Mouse (Mus musculus): Measurements from ENCODE around the gene Rnf11. TPM values are rescaled to one million over a fixed set of nuclear protein-coding genes. Genes with fewer than 3 reads are reported as not detected.
A peak's percentile ranks its signal among the peaks of the same experiment; 100 is the strongest.

The Rnf11 gene
- polyA plus RNA-seq, 1 experiment from 2014 or later = 54.9 TPM

DNA sequence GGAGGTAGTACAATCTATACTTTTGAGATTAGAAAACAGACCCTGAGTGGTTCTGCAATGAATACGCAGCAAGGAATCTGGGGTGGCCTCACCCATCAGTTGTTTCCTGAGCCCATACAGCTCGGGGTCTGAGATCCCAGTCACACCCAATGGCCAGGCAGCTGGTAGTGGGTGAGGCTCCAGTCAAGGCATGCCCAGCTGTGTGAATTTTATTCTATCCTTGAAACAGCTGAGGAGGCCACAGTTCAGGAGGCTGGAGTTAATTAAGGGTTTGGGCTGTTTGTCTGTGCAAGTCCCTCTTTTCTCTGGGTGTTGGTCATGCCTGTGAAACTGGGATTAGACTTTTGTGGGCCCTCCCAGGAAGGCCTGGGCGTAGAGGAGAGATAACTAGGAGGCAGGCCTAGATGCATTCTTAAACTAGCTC is 44.7 kb downstream of the Rnf11 start:
- no peaks in the 10 kb centered on the region for H3K9me3 ChIP-seq (ENCODE audit: control insufficient read depth, low read length)
- 69% methylated on average over 3 of the region's 3 CpGs for WGBS
- no peaks in the 10 kb centered on the region for H3K4me1 ChIP-seq (ENCODE audit: control insufficient read depth, insufficient read depth, low read length)
- no peak for ATAC-seq (ENCODE audit: low FRiP score)
- H3K4me2 ChIP-seq = no peak overlapping the region
- no peaks in the 10 kb centered on the region for H3K36me3 ChIP-seq (ENCODE audit: control insufficient read depth, insufficient read depth, low read length)
- H3K27me3 ChIP-seq (ENCODE audit: control insufficient read depth, insufficient read depth, low read length) = no peaks in the 10 kb centered on the region
- no peak for DNase-seq (ENCODE audit: low spot score, missing footprints)
- no peak overlapping the region for H3K9ac ChIP-seq (ENCODE audit: low read length)
- no peak overlapping the region for H3K4me3 ChIP-seq (ENCODE audit: low read depth, low read length)
- no peak overlapping the region for H3K27ac ChIP-seq (ENCODE audit: low read depth, low read length)

DNA sequence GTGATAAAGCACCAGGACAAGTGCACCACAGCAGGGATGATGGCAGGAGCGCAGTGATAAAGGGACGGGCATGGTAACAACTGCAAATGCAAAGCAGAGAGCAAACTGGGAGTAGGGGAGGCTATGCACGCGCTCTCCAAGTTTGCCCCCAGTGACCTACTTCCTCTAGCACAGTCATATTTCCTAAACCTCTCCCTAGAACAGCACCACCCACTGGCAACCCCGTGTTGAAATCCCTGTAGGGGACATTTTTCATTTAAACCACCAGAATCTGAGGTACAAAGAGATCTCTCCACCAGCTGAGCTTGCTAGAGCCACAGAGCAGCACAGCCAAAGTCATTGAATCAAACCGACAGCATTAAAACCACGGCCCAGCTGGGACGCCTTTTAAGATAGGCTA is 45.4 kb downstream of the Rnf11 start:
- Histone ChIP-seq H3K4me1 (ENCODE audit: control insufficient read depth, insufficient read depth, low read length) (no peaks in the 10 kb centered on the region), H3K27me3 (ENCODE audit: control insufficient read depth, insufficient read depth, low read length) (no peaks in the 10 kb centered on the region), H3K27ac (ENCODE audit: low read depth, low read length) (no peak overlapping the region), H3K4me2 (no peak overlapping the region), H3K9me3 (ENCODE audit: control insufficient read depth, low read length) (no peaks in the 10 kb centered on the region), H3K4me3 (ENCODE audit: low read depth, low read length) (no peak overlapping the region), H3K9ac (ENCODE audit: low read length) (no peak overlapping the region), H3K36me3 (ENCODE audit: control insufficient read depth, insufficient read depth, low read length) (no peaks in the 10 kb centered on the region)
- 76% methylated on average over 8 of the region's 8 CpGs for WGBS
- no peak for DNase-seq (ENCODE audit: low spot score, missing footprints)
- ATAC-seq (ENCODE audit: low FRiP score) = no peak

DNA sequence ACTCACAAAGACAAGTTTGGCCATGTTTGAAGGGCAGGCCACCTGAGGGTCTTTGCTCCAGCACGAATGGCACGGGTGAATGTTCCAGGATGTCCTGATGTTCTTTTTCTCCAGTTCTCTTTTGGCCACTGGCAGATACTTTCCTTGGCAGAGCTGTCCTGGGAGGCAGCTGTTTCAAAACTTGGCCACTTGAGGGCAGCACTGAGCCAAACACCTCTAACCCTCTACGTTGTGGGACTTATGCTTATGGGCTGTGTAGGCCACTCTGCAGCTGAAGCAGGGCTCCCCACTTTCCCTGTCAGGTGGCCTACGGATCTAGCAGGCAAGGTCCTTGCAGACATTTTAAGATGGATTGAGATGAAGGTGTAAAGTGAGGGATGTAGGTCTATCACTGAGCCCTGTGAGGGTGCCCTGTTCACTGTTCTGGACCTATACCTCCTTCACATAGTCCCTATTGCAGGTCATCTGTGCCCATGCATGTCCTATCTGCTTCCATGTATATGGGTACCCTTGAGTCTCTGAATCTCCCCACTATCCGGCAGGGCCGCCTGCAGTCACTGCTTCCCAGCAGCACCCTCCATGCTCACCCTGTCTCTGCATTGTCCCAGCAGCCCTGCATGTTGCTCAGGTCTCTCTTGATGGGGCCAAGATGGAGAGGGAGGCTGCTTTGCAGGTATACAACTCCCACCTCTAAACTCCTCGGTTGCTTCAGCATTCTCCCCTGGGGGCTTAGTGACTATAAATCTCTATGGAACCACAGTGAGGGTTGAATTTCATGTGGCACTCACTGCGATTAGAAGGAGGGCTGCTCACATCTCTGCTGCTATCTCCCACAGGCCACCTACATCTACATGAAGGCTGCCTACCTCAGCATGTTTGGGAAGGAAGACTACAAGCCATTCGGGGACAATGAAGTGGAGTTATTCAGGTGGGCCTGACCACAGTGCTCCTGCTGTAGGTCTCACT is 46.3 kb downstream of the Rnf11 start:
- Histone ChIP-seq H3K36me3 (ENCODE audit: control insufficient read depth, insufficient read depth, low read length) (no peaks in the 10 kb centered on the region), H3K4me3 (ENCODE audit: low read depth, low read length) (no peak overlapping the region), H3K9me3 (ENCODE audit: control insufficient read depth, low read length) (no peaks in the 10 kb centered on the region), H3K27me3 (ENCODE audit: control insufficient read depth, insufficient read depth, low read length) (no peaks in the 10 kb centered on the region), H3K4me2 (no peak overlapping the region), H3K27ac (ENCODE audit: low read depth, low read length) (no peak overlapping the region), H3K4me1 (ENCODE audit: control insufficient read depth, insufficient read depth, low read length) (no peaks in the 10 kb centered on the region), H3K9ac (ENCODE audit: low read length) (no peak overlapping the region)
- DNase-seq (ENCODE audit: low spot score, missing footprints) (peak; percentile 97), ATAC-seq (ENCODE audit: low FRiP score) (peak; percentile 66)
- whole genome bisulfite sequencing = 53% methylated on average over 9 of the region's 9 CpGs

DNA sequence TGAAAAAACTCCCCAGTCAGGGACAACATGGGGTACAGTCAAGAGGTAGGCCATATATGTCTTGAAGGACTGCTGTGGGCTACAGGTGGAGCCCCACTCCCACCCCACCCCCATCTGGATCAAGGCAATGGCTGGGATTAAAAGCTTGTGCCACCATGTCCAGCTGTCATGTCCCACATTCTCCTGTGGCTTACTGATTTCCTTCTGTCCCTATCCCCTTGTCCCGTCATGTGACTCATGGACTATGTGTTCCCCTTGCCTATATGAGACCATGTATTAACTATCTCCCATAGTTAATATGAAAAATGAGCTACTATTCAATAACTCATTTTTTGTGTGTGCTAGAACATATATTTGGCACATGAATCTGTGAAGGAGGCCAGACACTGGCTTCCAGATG is 50.3 kb downstream of the Rnf11 start:
- peaks cover 9% of the 10 kb centered on the region for H3K4me1 ChIP-seq (ENCODE audit: control insufficient read depth, insufficient read depth, low read length)
- H3K27me3 ChIP-seq (ENCODE audit: control insufficient read depth, insufficient read depth, low read length) = no peaks in the 10 kb centered on the region
- no peak overlapping the region for H3K4me2 ChIP-seq
- H3K4me3 ChIP-seq (ENCODE audit: low read depth, low read length) = no peak overlapping the region
- no peak for DNase-seq (ENCODE audit: low spot score, missing footprints)
- 95% methylated on average over 1 of the region's 1 CpGs for WGBS
- no peaks in the 10 kb centered on the region for H3K9me3 ChIP-seq (ENCODE audit: control insufficient read depth, low read length)
- H3K27ac ChIP-seq (ENCODE audit: low read depth, low read length) = no peak overlapping the region
- H3K9ac ChIP-seq (ENCODE audit: low read length) = no peak overlapping the region
- H3K36me3 ChIP-seq (ENCODE audit: control insufficient read depth, insufficient read depth, low read length) = no peaks in the 10 kb centered on the region
- no peak for ATAC-seq (ENCODE audit: low FRiP score)

DNA sequence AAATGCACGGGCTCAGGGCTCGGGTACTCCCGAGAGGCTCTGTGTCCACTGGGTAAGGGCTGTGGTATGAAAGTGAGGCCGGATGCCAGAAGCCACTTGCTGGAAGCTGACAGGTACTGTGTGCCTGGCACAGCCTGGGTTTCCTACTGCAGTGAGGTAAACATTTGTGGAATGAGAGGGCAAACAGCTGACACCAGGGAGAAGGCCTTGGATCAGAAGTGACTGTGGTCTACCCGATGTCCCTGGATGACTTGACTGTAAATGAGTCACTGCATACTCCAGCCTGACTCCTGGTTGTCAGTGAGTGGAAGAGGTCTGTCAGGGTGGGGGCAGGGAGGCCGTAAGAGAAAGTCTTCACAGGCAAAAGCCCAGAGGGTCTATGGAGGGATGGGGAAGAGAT is 50.9 kb downstream of the Rnf11 start:
- no peak overlapping the region for H3K9ac ChIP-seq (ENCODE audit: low read length)
- no peak overlapping the region for H3K4me2 ChIP-seq
- no peaks in the 10 kb centered on the region for H3K27me3 ChIP-seq (ENCODE audit: control insufficient read depth, insufficient read depth, low read length)
- H3K4me1 ChIP-seq (ENCODE audit: control insufficient read depth, insufficient read depth, low read length) = peaks cover 9% of the 10 kb centered on the region
- no peak for DNase-seq (ENCODE audit: low spot score, missing footprints)
- no peak overlapping the region for H3K27ac ChIP-seq (ENCODE audit: low read depth, low read length)
- WGBS = 79% methylated on average over 6 of the region's 6 CpGs
- no peaks in the 10 kb centered on the region for H3K36me3 ChIP-seq (ENCODE audit: control insufficient read depth, insufficient read depth, low read length)
- no peaks in the 10 kb centered on the region for H3K9me3 ChIP-seq (ENCODE audit: control insufficient read depth, low read length)
- H3K4me3 ChIP-seq (ENCODE audit: low read depth, low read length) = no peak overlapping the region
- no peak for ATAC-seq (ENCODE audit: low FRiP score)

DNA sequence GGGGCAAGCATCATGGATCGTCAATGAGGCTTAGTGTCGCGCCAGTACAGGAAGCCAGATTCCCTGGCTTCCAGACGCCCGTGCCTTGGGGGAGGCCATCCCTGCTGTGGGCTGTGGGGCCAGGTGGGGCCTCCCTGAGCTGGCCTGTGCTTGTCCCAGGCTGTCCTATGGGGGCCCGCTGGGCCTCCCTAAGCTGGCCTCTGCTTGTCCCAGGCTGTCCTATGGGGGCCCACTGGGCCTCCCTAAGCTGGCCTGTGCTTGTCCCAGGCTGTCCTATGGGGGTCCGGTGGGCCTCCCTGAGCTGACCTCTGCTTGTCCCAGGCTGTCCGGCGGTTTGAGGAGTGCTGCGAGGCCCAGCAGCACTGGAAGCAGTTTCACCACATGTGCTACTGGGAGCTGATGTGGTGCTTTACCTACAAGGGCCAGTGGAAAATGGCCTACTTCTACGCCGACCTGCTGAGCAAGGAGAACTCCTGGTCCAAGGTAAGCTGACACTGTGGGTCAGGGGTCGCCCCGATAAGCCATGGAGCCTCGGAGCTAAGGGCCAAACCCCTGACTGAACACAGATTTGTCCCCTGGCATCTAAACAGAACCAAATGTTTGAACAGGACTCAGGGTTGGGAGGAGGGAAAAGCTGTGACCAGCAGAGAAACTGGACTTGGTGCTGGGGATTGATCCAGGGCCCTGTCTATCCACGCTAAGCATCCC is 51.7 kb downstream of the Rnf11 start:
- H3K4me1 ChIP-seq (ENCODE audit: control insufficient read depth, insufficient read depth, low read length) = peaks cover 9% of the 10 kb centered on the region
- H3K9ac ChIP-seq (ENCODE audit: low read length) = no peak overlapping the region
- H3K9me3 ChIP-seq (ENCODE audit: control insufficient read depth, low read length) = no peaks in the 10 kb centered on the region
- no peak overlapping the region for H3K4me3 ChIP-seq (ENCODE audit: low read depth, low read length)
- 69% methylated on average over 16 of the region's 16 CpGs for WGBS
- no peak for DNase-seq (ENCODE audit: low spot score, missing footprints)
- no peak overlapping the region for H3K4me2 ChIP-seq
- H3K27ac ChIP-seq (ENCODE audit: low read depth, low read length) = no peak overlapping the region
- no peaks in the 10 kb centered on the region for H3K36me3 ChIP-seq (ENCODE audit: control insufficient read depth, insufficient read depth, low read length)
- ATAC-seq (ENCODE audit: low FRiP score) = peak; percentile 54
- no peaks in the 10 kb centered on the region for H3K27me3 ChIP-seq (ENCODE audit: control insufficient read depth, insufficient read depth, low read length)

DNA sequence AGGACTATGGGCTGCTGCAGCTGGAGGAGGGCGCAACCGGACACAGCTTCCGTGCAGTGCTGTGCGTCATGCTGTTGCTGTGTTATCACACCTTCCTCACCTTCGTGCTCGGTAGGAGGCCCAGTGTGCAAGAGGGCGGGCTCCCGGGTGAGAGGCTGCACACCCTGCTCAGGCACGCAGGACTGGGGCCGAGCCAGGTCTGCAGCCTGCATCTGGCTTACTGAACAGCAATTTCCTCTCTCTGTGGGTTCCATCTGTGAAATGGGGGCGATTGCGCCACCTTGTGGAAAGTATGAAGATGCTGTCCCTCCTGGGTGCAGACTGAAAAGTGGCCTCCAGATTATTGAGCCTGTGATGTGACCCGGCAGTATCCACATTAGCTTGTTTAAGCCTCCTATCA is 53.7 kb downstream of the Rnf11 start:
- H3K36me3 ChIP-seq (ENCODE audit: control insufficient read depth, insufficient read depth, low read length) = no peaks in the 10 kb centered on the region
- peak; percentile 57 for ATAC-seq (ENCODE audit: low FRiP score)
- H3K4me3 ChIP-seq (ENCODE audit: low read depth, low read length) = no peak overlapping the region
- no peaks in the 10 kb centered on the region for H3K27me3 ChIP-seq (ENCODE audit: control insufficient read depth, insufficient read depth, low read length)
- no peaks in the 10 kb centered on the region for H3K9me3 ChIP-seq (ENCODE audit: control insufficient read depth, low read length)
- H3K4me1 ChIP-seq (ENCODE audit: control insufficient read depth, insufficient read depth, low read length) = peaks cover 9% of the 10 kb centered on the region
- no peak overlapping the region for H3K9ac ChIP-seq (ENCODE audit: low read length)
- peak; percentile 91 for DNase-seq (ENCODE audit: low spot score, missing footprints)
- H3K27ac ChIP-seq (ENCODE audit: low read depth, low read length) = no peak overlapping the region
- WGBS = 57% methylated on average over 13 of the region's 13 CpGs
- H3K4me2 ChIP-seq = no peak overlapping the region

DNA sequence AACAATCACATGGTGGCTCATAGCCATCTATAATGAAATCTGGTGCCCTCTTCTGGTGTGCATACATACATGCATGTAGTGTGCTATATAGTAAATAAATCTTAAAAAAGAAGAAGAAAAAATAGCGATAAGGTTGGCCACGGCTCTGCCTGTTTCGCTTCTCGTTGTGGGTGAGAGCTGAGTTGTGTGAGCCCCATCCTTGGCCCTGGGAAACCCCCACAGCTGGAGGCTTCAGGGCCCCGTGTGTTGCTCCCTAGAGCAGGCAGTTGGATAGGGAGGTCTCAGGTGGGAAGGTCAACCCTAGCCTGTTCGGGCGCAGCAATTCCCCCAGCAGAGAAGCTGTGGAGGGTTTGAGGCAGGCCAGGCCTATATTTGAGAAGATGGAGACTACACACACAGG is 54.3 kb downstream of the Rnf11 start:
- DNase-seq (ENCODE audit: low spot score, missing footprints) (no peak), ATAC-seq (ENCODE audit: low FRiP score) (no peak)
- H3K36me3 ChIP-seq (ENCODE audit: control insufficient read depth, insufficient read depth, low read length) = no peaks in the 10 kb centered on the region
- no peak overlapping the region for H3K9ac ChIP-seq (ENCODE audit: low read length)
- no peaks in the 10 kb centered on the region for H3K9me3 ChIP-seq (ENCODE audit: control insufficient read depth, low read length)
- WGBS = 92% methylated on average over 7 of the region's 7 CpGs
- H3K27ac ChIP-seq (ENCODE audit: low read depth, low read length) = no peak overlapping the region
- no peaks in the 10 kb centered on the region for H3K27me3 ChIP-seq (ENCODE audit: control insufficient read depth, insufficient read depth, low read length)
- no peak overlapping the region for H3K4me2 ChIP-seq
- no peak overlapping the region for H3K4me3 ChIP-seq (ENCODE audit: low read depth, low read length)
- peaks cover 9% of the 10 kb centered on the region for H3K4me1 ChIP-seq (ENCODE audit: control insufficient read depth, insufficient read depth, low read length)

DNA sequence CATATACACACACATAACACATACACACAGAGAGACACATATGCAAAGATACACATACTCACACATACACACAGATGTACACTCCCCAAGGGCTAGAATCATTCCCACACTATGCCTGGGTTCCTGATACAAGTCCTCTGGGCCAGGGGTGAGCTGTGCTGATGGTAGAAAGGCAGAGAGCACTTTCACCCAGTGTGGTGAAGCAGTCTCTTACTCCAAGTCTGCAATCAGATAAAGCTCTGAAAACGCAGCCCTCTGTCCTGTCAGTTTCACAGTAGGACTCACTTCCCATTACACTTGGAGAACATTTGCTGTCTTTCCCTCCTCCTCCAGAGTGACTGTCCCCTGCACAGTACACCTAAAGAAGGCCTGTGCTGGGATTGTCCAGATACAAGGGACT is 57.5 kb downstream of the Rnf11 start:
- Histone ChIP-seq H3K36me3 (ENCODE audit: control insufficient read depth, insufficient read depth, low read length) (no peaks in the 10 kb centered on the region), H3K4me2 (no peak overlapping the region), H3K4me3 (ENCODE audit: low read depth, low read length) (no peak overlapping the region), H3K27ac (ENCODE audit: low read depth, low read length) (no peak overlapping the region), H3K4me1 (ENCODE audit: control insufficient read depth, insufficient read depth, low read length) (peaks cover 2% of the 10 kb centered on the region; the same call in 1 of the 2 replicates), H3K27me3 (ENCODE audit: control insufficient read depth, insufficient read depth, low read length) (no peaks in the 10 kb centered on the region), H3K9ac (ENCODE audit: low read length) (no peak overlapping the region), H3K9me3 (ENCODE audit: control insufficient read depth, low read length) (no peaks in the 10 kb centered on the region)
- no peak for DNase-seq (ENCODE audit: low spot score, missing footprints)
- no peak for ATAC-seq (ENCODE audit: low FRiP score)
- WGBS = 63% methylated on average over 1 of the region's 1 CpGs
